Mouse (Mus musculus) forebrain, embryonic 16.5 days (tissue): Measurements from ENCODE around the gene Itgb7. TPM values are rescaled to one million over a fixed set of nuclear protein-coding genes. Genes with fewer than 3 reads are reported as not detected.

ENCODE experiments used
- ATAC-seq: fragments of 200-750 bp; cut with Nextera tagmentation; 2 replicates; pipeline ENCODE4 v1.8.0; 2017; ENCODE audit warnings: mild to moderate bottlenecking, moderate library complexity
- H3K27ac ChIP-seq: fragments of 300-500 bp; sonication (generic); 2 replicates; pipeline ENCODE4 v1.5.1; 2014; ENCODE audit warnings: low read length, control low read depth
- H3K27me3 ChIP-seq: fragments of 300-500 bp; sonication (generic); replicated peaks from 2 replicates; pipeline ENCODE4 v1.6.1; 2014; ENCODE audit warnings: low read length; ENCODE audit not compliant: control insufficient read depth, insufficient read depth
- H3K36me3 ChIP-seq: fragments of 300-500 bp; sonication (generic); 2 replicates; pipeline ENCODE4 v1.6.1; 2014; ENCODE audit not compliant: control insufficient read depth, insufficient read depth
- H3K4me1 ChIP-seq: fragments of 300-500 bp; sonication (generic); replicated peaks from 2 replicates; pipeline ENCODE4 v1.6.1; 2014; ENCODE audit warnings: low read length; ENCODE audit not compliant: control insufficient read depth, insufficient read depth
- H3K4me2 ChIP-seq: fragments of 300-500 bp; sonication (generic); 2 replicates; pipeline ENCODE4 v1.6.1; 2014; ENCODE audit warnings: mild to moderate bottlenecking, low read length, control low read depth
- H3K4me3 ChIP-seq: fragments of 300-500 bp; sonication (generic); replicated peaks from 2 replicates; pipeline ENCODE4 v1.5.1; 2014; ENCODE audit warnings: mild to moderate bottlenecking, low read length, control low read depth
- H3K9ac ChIP-seq: fragments of 300-500 bp; sonication (generic); replicated peaks from 2 replicates; pipeline ENCODE4 v1.6.1; 2014; ENCODE audit warnings: low read depth, low read length, control low read depth
- H3K9me3 ChIP-seq: fragments of 300-500 bp; sonication (generic); 2 replicates; pipeline ENCODE4 v1.6.1; 2016; ENCODE audit warnings: low read length; ENCODE audit not compliant: control insufficient read depth
- WGBS: fragments of 180-500 bp; shearing (Covaris S2); extraction: QIAGEN DNeasy Blood & Tissue Kit; methylation state at CpG from one replicate; pipeline ENCODE4 v1.1.7; 2014; 5-methylcytosine and 5-hydroxymethylcytosine counted together
- polyA plus RNA-seq: library from polyadenylated mRNA; unstranded; fragments of >200 nt; fragmentation: Nextera tagmentation; extraction: Ambion mirVana; gene quantifications from 2 replicates; pipeline ENCODE4 v1.2.1, GENCODE M21; 2015

Itgb7 gene
- polyA plus RNA-seq, 1 experiment from 2014 or later, result 0.73 TPM

- H3K27me3 ChIP-seq, result no peaks in the 10 kb centered on the region
- H3K9ac ChIP-seq, result no peak overlapping the region
- no peaks in the 10 kb centered on the region for H3K9me3 ChIP-seq
- no peak; the same call in 1 of the 2 replicates for ATAC-seq
- H3K4me2 ChIP-seq, result no peak overlapping the region
- no peak overlapping the region for H3K27ac ChIP-seq
- 0 out of 2 replicates have a peak, but pooled peaks cover under 1% of the 10 kb centered on the region for H3K4me1 ChIP-seq
- no peak overlapping the region for H3K4me3 ChIP-seq
- WGBS, result 90% methylated on average over 7 of the region's 7 CpGs
- peaks cover 22% of the 10 kb centered on the region for H3K36me3 ChIP-seq
Observed at GRCm38 (mm10) chr15:102217325-102217724, 14.4 kb downstream of the Itgb7 start.

GRCm38 (mm10) chr15:102216459-102217228 is 15.1 kb downstream of the Itgb7 start:
- no peak overlapping the region for H3K27ac ChIP-seq
- H3K4me3 ChIP-seq, result no peak overlapping the region
- no peaks in the 10 kb centered on the region for H3K4me1 ChIP-seq
- H3K4me2 ChIP-seq, result no peak overlapping the region
- no peaks in the 10 kb centered on the region for H3K27me3 ChIP-seq
- H3K9ac ChIP-seq, result no peak overlapping the region
- ATAC-seq, result no peak
- no peaks in the 10 kb centered on the region for H3K9me3 ChIP-seq
- WGBS, result 84% methylated on average over 16 of the region's 16 CpGs
- peaks cover 23% of the 10 kb centered on the region for H3K36me3 ChIP-seq

DNA sequence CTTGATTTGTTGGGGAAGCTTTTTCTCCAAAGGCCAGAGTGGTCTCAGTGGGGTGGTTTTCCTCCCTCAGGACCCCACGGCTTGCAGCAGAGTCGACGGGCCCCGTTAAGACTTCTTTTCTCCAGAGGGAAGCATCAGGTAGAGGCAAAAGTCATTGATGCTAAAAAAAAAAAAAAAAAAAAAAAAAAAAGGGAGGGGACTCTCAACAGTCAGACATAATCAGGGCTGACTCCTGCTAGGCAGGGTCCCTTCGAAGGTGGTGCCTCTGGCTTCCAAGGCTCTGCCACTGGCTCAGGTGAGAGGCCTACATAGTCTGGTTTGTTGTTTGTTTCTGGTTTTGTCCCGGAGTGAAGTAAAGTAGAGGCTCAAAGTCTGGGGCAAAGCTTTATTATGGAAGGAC is 16.1 kb downstream of the Itgb7 start:
- no peaks in the 10 kb centered on the region for H3K27me3 ChIP-seq
- H3K9ac ChIP-seq, result no peak overlapping the region
- H3K4me3 ChIP-seq, result no peak overlapping the region
- no peaks in the 10 kb centered on the region for H3K9me3 ChIP-seq
- no peak overlapping the region for H3K27ac ChIP-seq
- H3K36me3 ChIP-seq, result peaks cover 28% of the 10 kb centered on the region
- H3K4me2 ChIP-seq, result no peak overlapping the region
- no peaks in the 10 kb centered on the region for H3K4me1 ChIP-seq
- WGBS, result 80% methylated on average over 6 of the region's 6 CpGs
- no peak for ATAC-seq

DNA sequence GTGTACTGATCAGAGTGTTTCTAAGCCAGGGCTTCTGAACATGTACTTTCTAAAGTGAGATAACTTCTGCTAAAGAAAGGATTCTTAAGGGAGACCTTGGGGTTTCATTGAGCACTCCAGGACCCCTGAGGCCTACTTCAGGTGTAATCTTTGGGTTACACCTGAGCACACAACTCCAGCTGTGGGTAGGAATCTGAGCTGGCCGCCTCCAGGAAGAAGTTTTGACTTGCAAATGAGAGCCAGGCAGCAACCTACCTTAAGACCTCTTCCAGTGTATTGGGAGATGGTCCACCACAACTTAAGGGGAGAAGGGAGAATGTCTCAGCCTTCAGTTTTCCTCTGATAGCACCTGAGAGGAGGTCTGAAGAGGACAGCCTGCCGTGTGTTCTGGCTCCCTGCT is 17.6 kb downstream of the Itgb7 start:
- H3K4me1 ChIP-seq, result no peaks in the 10 kb centered on the region
- no peaks in the 10 kb centered on the region for H3K9me3 ChIP-seq
- H3K27me3 ChIP-seq, result no peaks in the 10 kb centered on the region
- 49% methylated on average over 2 of the region's 2 CpGs for WGBS
- no peak overlapping the region for H3K4me2 ChIP-seq
- no peak overlapping the region for H3K4me3 ChIP-seq
- no peak overlapping the region for H3K27ac ChIP-seq
- peaks cover 35% of the 10 kb centered on the region for H3K36me3 ChIP-seq
- no peak for ATAC-seq
- no peak overlapping the region for H3K9ac ChIP-seq

DNA sequence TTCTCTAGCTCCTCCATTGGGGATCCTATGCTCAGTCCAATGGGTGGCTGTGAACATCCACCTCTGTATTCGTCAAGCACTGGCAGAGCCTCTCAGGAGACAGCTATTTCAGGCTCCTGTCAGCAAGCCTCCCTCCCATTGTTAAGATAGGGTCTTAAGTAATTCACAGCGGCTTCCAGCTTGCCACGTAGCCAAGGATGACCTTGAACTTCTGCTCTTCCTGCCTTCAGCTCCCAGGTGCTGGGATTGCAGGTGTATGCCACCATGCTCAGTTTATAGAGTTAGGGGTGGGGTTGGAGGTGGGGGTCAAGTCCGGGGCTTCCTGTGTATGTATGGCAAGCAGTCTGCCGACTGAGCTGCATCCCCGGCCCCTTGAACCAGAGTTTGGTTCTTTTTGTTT is 19.8 kb downstream of the Itgb7 start:
- ATAC-seq, result no peak
- H3K4me2 ChIP-seq, result no peak overlapping the region
- H3K9me3 ChIP-seq, result no peaks in the 10 kb centered on the region
- WGBS, result 90% methylated on average over 6 of the region's 6 CpGs
- no peak overlapping the region for H3K27ac ChIP-seq
- H3K4me3 ChIP-seq, result no peak overlapping the region
- no peaks in the 10 kb centered on the region for H3K27me3 ChIP-seq
- H3K4me1 ChIP-seq, result peaks cover 6% of the 10 kb centered on the region; the same call in 1 of the 2 replicates
- H3K9ac ChIP-seq, result no peak overlapping the region
- H3K36me3 ChIP-seq, result peaks cover 44% of the 10 kb centered on the region

GRCm38 (mm10) chr15:102210816-102211215 is 20.9 kb downstream of the Itgb7 start:
- H3K9me3 ChIP-seq, result no peaks in the 10 kb centered on the region
- H3K4me3 ChIP-seq, result no peak overlapping the region
- peaks cover 16% of the 10 kb centered on the region for H3K4me1 ChIP-seq
- 89% methylated on average over 4 of the region's 4 CpGs for WGBS
- no peak overlapping the region for H3K9ac ChIP-seq
- peaks cover 44% of the 10 kb centered on the region for H3K36me3 ChIP-seq
- H3K4me2 ChIP-seq, result no peak overlapping the region
- H3K27ac ChIP-seq, result no peak overlapping the region
- no peaks in the 10 kb centered on the region for H3K27me3 ChIP-seq
- no peak for ATAC-seq

DNA sequence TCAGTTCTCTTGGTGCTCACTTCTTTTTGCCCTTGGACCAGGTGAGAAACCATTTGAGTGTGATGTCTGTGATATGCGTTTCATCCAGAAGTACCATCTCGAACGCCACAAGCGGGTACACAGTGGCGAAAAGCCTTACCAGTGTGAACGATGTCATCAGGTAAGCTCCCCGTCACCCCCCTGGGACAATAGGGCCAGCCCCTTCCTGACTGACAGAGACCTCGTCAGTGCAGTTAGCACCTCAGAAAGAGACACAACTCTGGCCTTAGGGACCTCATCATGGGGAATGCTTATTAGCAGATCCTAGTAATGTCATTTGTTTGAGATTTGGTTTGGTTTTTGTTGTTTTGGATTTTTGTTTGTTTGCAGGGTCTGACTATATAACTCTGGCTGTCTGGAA is 22.6 kb downstream of the Itgb7 start:
- H3K36me3 ChIP-seq, result peaks cover 40% of the 10 kb centered on the region
- H3K4me1 ChIP-seq, result peaks cover 31% of the 10 kb centered on the region
- H3K27me3 ChIP-seq, result no peaks in the 10 kb centered on the region
- H3K4me3 ChIP-seq, result no peak overlapping the region
- no peak overlapping the region for H3K27ac ChIP-seq
- H3K4me2 ChIP-seq, result no peak overlapping the region
- H3K9me3 ChIP-seq, result no peaks in the 10 kb centered on the region
- no peak for ATAC-seq
- H3K9ac ChIP-seq, result no peak overlapping the region
- WGBS, result 88% methylated on average over 8 of the region's 8 CpGs

DNA sequence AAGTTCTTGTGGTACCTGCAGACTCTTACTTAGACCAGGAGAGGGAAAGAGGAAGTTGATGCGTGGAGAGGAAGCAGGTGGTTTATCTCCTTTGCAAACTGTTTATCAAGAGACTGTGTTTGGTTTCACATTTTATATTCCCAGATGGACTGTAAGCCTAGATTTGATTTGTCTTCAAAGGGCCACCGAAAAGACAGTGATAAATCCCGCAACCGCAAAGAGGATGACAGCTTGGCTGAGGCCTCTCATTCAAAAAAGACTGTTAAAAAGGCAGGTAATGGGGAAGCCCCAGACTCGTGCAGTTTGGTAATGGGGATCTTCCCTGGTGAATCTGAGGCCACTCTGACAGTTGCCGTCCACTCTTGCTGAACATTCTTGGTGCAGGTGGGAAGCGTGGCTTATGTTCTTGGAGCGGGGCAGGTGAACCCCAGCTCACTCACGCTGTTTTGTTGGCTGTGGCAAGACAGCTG is 23.6 kb downstream of the Itgb7 start:
- 92% methylated on average over 9 of the region's 9 CpGs for WGBS
- Histone ChIP-seq H3K27me3 (no peaks in the 10 kb centered on the region), H3K27ac (no peak overlapping the region), H3K9ac (no peak overlapping the region), H3K4me3 (no peak overlapping the region), H3K4me1 (peaks cover 31% of the 10 kb centered on the region), H3K9me3 (no peaks in the 10 kb centered on the region), H3K36me3 (peaks cover 30% of the 10 kb centered on the region), H3K4me2 (no peak overlapping the region)
- ATAC-seq, result no peak

GRCm38 (mm10) chr15:102207351-102207750 is 24.4 kb downstream of the Itgb7 start:
- H3K9ac ChIP-seq, result no peak overlapping the region
- no peak overlapping the region for H3K4me2 ChIP-seq

More at GRCm38 (mm10) chr15:102207351-102207750, 24.4 kb downstream of the Itgb7 start:
- Histone ChIP-seq H3K36me3 (peaks cover 23% of the 10 kb centered on the region), H3K4me3 (no peak overlapping the region), H3K4me1 (peaks cover 37% of the 10 kb centered on the region), H3K9me3 (no peaks in the 10 kb centered on the region), H3K27ac (no peak overlapping the region), H3K27me3 (no peaks in the 10 kb centered on the region)
- ATAC-seq, result no peak
- 71% methylated on average over 3 of the region's 3 CpGs for WGBS
